Mouse (Mus musculus): Measurements from ENCODE around the gene Hmox2. TPM values are rescaled to one million over a fixed set of nuclear protein-coding genes. Genes with fewer than 3 reads are reported as not detected.

The Hmox2 gene
- polyA plus RNA-seq, 1 experiment, result 47.7 TPM

DNA sequence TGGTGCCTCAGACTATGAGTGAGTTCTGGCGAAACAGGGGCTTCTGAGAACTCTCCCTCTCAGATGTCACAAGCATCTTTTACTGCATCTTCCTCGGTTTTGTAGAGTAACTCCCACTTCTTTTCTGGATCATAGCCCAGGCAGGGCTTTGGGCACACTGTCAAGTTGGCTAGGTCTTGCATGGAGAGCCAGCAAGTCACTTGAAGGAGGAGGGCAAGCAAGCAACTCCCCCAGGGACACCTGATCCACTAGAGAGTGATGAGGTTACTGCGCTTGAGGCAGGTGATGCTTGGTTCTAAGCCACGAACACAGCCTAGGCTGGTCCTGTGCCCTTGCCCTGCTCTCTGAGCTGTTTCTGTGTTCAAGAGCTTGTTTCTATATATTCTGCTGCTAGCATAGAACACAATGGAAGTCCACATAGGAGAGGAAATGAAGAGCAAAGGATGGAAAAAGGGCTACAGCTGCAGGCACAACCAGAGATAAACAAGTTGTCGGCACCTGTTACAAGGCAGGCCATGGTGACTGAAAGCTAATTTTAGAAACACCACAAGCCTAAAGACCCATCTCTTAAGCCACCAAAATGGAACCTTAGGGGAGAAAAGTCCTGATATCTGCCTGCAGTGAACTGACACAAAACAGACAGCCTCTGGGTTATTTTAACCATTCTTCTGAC lies 55.5 kb downstream of the Hmox2 start:
- H3K4me3 ChIP-seq (ENCODE audit: insufficient read depth, low read length), result no peak overlapping the region
- no peak for TF ChIP-seq POLR2A (IDR thresholded peaks at IDR 0.05; ENCODE audit: low read depth, low read length)
- TF ChIP-seq CTCF (IDR thresholded peaks at IDR 0.05; ENCODE audit: borderline replicate concordance, insufficient read depth, low read length), result no peak
- no peak overlapping the region for H3K27ac ChIP-seq (ENCODE audit: insufficient read depth, low read length)
- H3K4me1 ChIP-seq (ENCODE audit: control insufficient read depth, insufficient read depth, low read length), result peaks cover 40% of the 10 kb centered on the region

DNA sequence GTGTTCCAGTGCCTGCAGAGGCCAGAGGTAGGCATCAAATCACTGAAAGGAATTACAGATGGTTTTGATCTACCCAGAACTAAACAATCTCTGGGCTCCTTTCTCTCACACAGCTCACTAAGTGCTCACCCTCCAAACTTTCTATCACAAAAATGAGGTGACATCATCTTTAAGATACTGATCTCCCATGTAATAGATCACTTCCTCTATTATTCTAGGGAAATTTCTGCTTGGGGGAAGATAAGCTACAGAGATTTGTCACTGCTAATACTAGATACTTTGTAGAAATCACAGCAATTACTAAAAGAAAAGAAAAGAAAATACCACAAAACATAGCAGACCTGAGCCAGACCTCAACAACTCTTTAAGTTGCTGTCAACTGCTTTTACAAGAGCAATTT lies 56.4 kb downstream of the Hmox2 start:
- Histone ChIP-seq H3K4me3 (ENCODE audit: insufficient read depth, low read length) (no peak overlapping the region), H3K27ac (ENCODE audit: insufficient read depth, low read length) (no peak overlapping the region), H3K4me1 (ENCODE audit: control insufficient read depth, insufficient read depth, low read length) (peaks cover 36% of the 10 kb centered on the region)
- TF ChIP-seq CTCF (IDR thresholded peaks at IDR 0.05; ENCODE audit: borderline replicate concordance, insufficient read depth, low read length) (no peak), POLR2A (IDR thresholded peaks at IDR 0.05; ENCODE audit: low read depth, low read length) (no peak)

DNA sequence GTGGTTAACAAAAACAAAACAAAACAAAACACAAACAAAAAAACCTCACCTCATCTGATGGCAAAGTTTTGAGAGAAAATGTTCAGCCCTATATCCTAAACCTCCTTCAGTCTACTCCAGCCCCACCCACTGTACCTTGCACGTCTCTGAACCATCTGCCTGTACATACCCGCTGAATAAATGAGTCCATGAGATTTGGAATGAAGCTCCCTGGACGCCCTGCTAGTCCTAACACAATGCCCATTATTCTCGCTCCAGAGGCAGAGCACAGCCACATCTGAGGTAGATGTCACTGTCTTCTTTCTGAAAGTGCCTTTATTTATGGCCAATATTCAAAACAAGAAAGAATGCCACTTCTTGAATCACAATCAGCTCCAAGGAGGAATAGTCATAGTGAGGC lies 59.5 kb downstream of the Hmox2 start:
- H3K4me1 ChIP-seq (ENCODE audit: control insufficient read depth, insufficient read depth, low read length), result peaks cover 38% of the 10 kb centered on the region
- TF ChIP-seq POLR2A (IDR thresholded peaks at IDR 0.05; ENCODE audit: low read depth, low read length) (no peak), CTCF (IDR thresholded peaks at IDR 0.05; ENCODE audit: borderline replicate concordance, insufficient read depth, low read length) (no peak)
- H3K27ac ChIP-seq (ENCODE audit: insufficient read depth, low read length), result no peak overlapping the region
- H3K4me3 ChIP-seq (ENCODE audit: insufficient read depth, low read length), result no peak overlapping the region

DNA sequence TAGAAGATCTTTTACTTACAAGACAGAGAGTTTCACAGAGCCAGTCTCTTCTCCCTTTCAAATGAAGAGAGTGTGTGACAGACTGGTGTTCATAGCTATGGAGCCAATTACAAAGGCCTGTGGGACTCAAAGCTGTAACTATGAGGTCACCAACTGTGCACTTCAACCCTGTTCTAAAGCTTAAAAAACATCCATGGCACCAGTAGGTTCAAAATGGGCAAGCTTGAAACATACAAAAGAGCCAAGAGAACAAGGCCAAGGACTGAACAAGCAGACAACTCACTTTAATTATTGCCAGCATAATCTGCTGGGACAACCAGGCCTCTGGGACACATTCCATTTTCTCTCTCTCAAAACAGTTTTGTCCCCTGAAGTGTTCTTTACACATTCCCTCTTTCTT lies 62.0 kb downstream of the Hmox2 start:
- Histone ChIP-seq H3K27ac (ENCODE audit: insufficient read depth, low read length) (no peak overlapping the region), H3K4me1 (ENCODE audit: control insufficient read depth, insufficient read depth, low read length) (peaks cover 25% of the 10 kb centered on the region), H3K4me3 (ENCODE audit: insufficient read depth, low read length) (peak overlapping the region; percentile 39)
- no peak for TF ChIP-seq CTCF (IDR thresholded peaks at IDR 0.05; ENCODE audit: borderline replicate concordance, insufficient read depth, low read length)
- no peak for TF ChIP-seq POLR2A (IDR thresholded peaks at IDR 0.05; ENCODE audit: low read depth, low read length)

DNA sequence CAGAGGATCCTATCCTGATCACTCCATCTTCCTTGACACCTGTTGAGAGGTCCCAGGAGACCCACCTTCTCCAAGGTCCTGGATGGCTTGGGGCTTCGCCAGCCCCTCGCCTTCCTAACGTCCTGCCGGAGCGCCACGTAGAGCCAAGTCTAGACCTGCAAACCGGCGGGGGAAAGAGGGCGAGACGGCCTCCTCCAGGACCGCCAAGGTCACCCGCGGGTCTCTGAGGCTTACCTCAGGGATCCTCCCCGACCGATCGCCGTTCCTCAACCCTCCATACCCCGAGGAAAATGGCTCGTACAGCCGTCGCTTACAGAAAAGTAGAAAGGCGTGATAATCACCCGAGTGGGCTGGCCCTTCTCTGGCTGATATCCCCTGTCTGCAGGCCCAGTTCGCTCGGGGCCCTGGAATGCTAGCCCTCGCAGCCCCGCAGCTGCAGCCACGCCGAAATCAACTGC lies 63.2 kb downstream of the Hmox2 start:
- peaks cover 16% of the 10 kb centered on the region for H3K4me1 ChIP-seq (ENCODE audit: control insufficient read depth, insufficient read depth, low read length)
- TF ChIP-seq CTCF (IDR thresholded peaks at IDR 0.05; ENCODE audit: borderline replicate concordance, insufficient read depth, low read length) (no peak), POLR2A (IDR thresholded peaks at IDR 0.05; ENCODE audit: low read depth, low read length) (no peak)
- peak overlapping the region; percentile 74 for H3K4me3 ChIP-seq (ENCODE audit: insufficient read depth, low read length)
- peak overlapping the region; percentile 81 for H3K27ac ChIP-seq (ENCODE audit: insufficient read depth, low read length)

DNA sequence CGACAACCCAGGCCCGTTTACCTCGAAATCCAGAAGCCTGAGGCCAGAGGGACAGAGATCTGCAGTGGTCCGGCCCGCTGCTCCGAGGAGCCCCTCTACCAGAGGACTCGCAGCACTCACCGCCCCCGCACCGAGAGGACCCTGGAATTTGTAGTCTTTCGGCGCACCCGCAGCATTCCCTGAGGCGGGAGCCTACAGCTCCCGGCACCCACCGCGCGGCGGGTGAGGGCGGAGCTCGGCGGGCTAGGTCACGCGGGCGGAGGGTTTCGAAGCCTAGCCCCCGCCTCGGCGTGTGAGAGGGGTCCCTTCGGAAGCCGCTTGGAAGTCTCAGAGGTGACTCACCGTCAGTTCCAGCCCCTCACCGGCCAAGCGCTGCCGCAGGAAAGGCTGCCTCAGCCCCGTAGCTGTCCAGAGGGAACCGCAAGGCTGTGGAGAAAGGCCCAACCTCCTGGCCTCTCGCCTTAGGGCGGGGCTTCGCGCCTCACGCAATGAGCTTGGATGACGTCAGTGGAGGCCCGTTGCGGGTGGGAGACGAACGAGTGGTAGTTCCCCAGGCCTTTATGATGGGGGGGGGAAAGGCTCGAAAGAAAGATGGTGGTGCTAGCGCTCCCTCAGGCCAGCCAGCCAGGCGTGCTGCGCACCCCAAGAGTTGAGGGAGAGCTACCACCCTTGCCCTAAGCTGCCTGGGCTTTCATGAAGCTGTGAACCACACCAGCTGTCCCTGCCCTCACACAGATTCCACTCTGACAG lies 63.8 kb downstream of the Hmox2 start, which contains the start of gene Cdip1:
TSS of gene Cdip1 (minus strand) at position 483 of the 750 bp plus-strand sequence.
- H3K4me1 ChIP-seq (ENCODE audit: control insufficient read depth, insufficient read depth, low read length), result peaks cover 12% of the 10 kb centered on the region
- TF ChIP-seq POLR2A (IDR thresholded peaks at IDR 0.05; ENCODE audit: low read depth, low read length) (peak; percentile 77), CTCF (IDR thresholded peaks at IDR 0.05; ENCODE audit: borderline replicate concordance, insufficient read depth, low read length) (no peak)
- peak within 1 kb of the TSS; percentile 81 for H3K27ac ChIP-seq (ENCODE audit: insufficient read depth, low read length)
- H3K4me3 ChIP-seq (ENCODE audit: insufficient read depth, low read length), result peak within 1 kb of the TSS; percentile 74

DNA sequence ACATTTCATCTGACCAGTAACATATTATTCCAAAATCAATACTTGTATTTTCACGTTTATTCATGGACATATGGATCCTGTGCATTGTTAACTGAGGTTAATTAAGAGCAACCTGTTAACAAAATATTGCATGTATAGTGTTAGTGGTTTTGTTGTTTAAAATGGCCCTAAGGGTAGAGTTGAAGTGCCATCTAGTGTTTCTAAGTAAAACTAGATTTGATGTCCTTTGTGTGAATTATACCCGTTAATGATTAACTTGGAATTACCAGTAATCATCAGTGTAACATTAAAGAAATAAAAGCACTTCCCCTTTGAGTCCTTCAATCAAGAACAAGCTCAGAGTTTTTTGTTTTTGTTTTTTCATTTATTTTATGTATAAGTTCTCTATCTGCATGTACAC lies 65.2 kb downstream of the Hmox2 start:
- TF ChIP-seq POLR2A (IDR thresholded peaks at IDR 0.05; ENCODE audit: low read depth, low read length) (no peak), CTCF (IDR thresholded peaks at IDR 0.05; ENCODE audit: borderline replicate concordance, insufficient read depth, low read length) (no peak)
- Histone ChIP-seq H3K4me3 (ENCODE audit: insufficient read depth, low read length) (no peak overlapping the region), H3K27ac (ENCODE audit: insufficient read depth, low read length) (no peak overlapping the region), H3K4me1 (ENCODE audit: control insufficient read depth, insufficient read depth, low read length) (peaks cover 10% of the 10 kb centered on the region)

DNA sequence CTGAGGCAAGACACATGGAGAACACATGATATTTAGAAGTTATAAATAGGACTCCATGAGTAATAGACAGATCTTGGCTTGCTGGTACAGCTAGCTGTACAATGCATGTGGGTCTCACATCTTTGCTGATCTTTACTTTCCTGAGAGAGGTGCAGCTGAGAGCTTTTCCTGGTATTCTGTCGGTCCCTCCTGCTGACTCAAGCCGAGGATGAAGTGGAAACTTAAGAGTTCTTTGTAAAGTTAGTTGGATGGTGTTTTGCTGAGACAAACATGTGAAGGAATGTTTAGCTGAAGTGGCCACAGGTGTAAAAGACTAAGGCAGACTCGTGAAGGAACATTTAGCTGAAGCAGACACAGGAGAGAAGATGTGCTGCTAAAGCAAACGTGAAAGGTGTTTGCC lies 70.5 kb downstream of the Hmox2 start:
- no peak overlapping the region for H3K4me3 ChIP-seq (ENCODE audit: insufficient read depth, low read length)
- TF ChIP-seq POLR2A (IDR thresholded peaks at IDR 0.05; ENCODE audit: low read depth, low read length) (no peak), CTCF (IDR thresholded peaks at IDR 0.05; ENCODE audit: borderline replicate concordance, insufficient read depth, low read length) (no peak)
- no peak overlapping the region for H3K27ac ChIP-seq (ENCODE audit: insufficient read depth, low read length)
- no peaks in the 10 kb centered on the region for H3K4me1 ChIP-seq (ENCODE audit: control insufficient read depth, insufficient read depth, low read length)

Other genes with a start within 250 kb of the Hmox2 start
- 3.9 and 5.9 TPM in 2 replicates for gene Srl, start 184.5 kb upstream of the Hmox2 start, polyA plus RNA-seq (2011; ENCODE audit: insufficient read length, low read depth, missing spikeins)
- 3.4 and 6.9 TPM in 2 replicates for gene Tfap4, start 166.5 kb upstream of the Hmox2 start, polyA plus RNA-seq (2011; ENCODE audit: insufficient read length, low read depth, missing spikeins)
- gene Glis2, start 131.6 kb upstream of the Hmox2 start, polyA plus RNA-seq (2011; ENCODE audit: insufficient read length, low read depth, missing spikeins), result 52.2 and 64.0 TPM in 2 replicates
- gene Pam16, start 101.4 kb upstream of the Hmox2 start, polyA plus RNA-seq (2011; ENCODE audit: insufficient read length, low read depth, missing spikeins), result 30.5 and 33.1 TPM in 2 replicates
- 72.1 and 79.5 TPM in 2 replicates for gene Vasn, start 86.4 kb upstream of the Hmox2 start, polyA plus RNA-seq (2011; ENCODE audit: insufficient read length, low read depth, missing spikeins)
- 39.7 and 47.6 TPM in 2 replicates for gene Dnaja3, start 86.4 kb upstream of the Hmox2 start, polyA plus RNA-seq (2011; ENCODE audit: insufficient read length, low read depth, missing spikeins)
- 17.7 and 23.3 TPM in 2 replicates for gene Coro7, start 46.6 kb upstream of the Hmox2 start, polyA plus RNA-seq (2011; ENCODE audit: insufficient read length, low read depth, missing spikeins)
- 9.7 and 14.8 TPM in 2 replicates for gene Nmral1, start 7.0 kb upstream of the Hmox2 start, polyA plus RNA-seq (2011; ENCODE audit: insufficient read length, low read depth, missing spikeins)
- gene Cdip1, start 63.9 kb downstream of the Hmox2 start, polyA plus RNA-seq (2011; ENCODE audit: insufficient read length, low read depth, missing spikeins), result 30.3 and 34.1 TPM in 2 replicates
- not detected in 2 replicates for gene 4930562C15Rik, start 109.1 kb downstream of the Hmox2 start, polyA plus RNA-seq (2011; ENCODE audit: insufficient read length, low read depth, missing spikeins)
- 31.3 and 38.2 TPM in 2 replicates for gene Ubald1, start 154.0 kb downstream of the Hmox2 start, polyA plus RNA-seq (2011; ENCODE audit: insufficient read length, low read depth, missing spikeins)
- gene Mgrn1, start 159.9 kb downstream of the Hmox2 start, polyA plus RNA-seq (2011; ENCODE audit: insufficient read length, low read depth, missing spikeins), result 65.0 and 66.9 TPM in 2 replicates
- 20.2 and 27.5 TPM in 2 replicates for gene Nudt16l1, start 212.4 kb downstream of the Hmox2 start, polyA plus RNA-seq (2011; ENCODE audit: insufficient read length, low read depth, missing spikeins)
- gene Anks3, start 237.8 kb downstream of the Hmox2 start, polyA plus RNA-seq (2011; ENCODE audit: insufficient read length, low read depth, missing spikeins), result 32.3 and 41.4 TPM in 2 replicates

All from embryonic fibroblast, embryonic 13.5 days (primary cell).